Mouse (Mus musculus) adipose tissue, adult 10 weeks (tissue): ENCODE data around the gene Trappc3. TPM values are rescaled to one million over a fixed set of nuclear protein-coding genes. Genes with fewer than 3 reads are reported as not detected.

ENCODE experiments used
- polyA plus RNA-seq: library from polyadenylated mRNA; stranded (reverse); fragments of 350-450 nt; fragmentation: Illumina TruSeq; extraction: RNeasy Lipid Tissue Mini Kit (QIAGEN cat#74804); gene quantifications from one replicate; pipeline ENCODE4 v1.2.3, GENCODE M21; 2014; ENCODE audit warnings: low read depth, low replicate concordance

Gene Trappc3
- 92.2 TPM for polyA plus RNA-seq

DNA sequence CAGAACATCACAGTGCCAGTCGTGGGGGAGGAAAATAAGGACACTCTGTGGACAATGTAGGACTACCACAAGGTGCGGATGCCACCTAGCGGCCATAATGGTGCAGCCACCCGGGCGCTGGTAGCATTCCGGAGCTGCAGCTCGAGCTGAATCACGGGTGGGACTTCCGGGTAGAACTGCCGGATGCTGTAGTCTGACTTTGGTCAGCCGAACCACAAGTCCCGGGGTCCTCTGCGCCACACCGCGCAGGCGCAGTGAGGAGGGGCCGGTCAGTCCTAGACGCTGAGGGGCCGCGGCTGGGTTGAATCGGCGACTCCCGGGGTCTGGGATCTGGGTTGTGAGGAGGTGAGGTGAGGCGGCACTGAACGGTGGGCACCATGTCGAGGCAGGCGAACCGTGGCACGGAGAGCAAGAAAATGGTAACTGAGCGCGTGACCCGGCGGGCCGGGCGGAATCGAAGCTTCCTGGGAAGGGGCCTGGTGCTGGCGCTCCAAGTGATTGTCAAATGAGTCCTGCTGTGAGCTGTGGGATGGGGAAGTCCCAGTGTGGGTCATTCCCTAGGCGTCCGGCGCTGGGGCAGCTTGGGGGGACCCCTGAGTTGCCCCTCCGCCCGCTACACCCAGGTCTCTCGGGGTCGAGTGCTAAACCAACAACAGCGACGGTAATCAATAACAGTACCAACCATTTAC, at the start of gene Trappc3:
Gene Trappc3, plus strand, starts transcription at position 207 of the 689 bp plus-strand sequence.

DNA sequence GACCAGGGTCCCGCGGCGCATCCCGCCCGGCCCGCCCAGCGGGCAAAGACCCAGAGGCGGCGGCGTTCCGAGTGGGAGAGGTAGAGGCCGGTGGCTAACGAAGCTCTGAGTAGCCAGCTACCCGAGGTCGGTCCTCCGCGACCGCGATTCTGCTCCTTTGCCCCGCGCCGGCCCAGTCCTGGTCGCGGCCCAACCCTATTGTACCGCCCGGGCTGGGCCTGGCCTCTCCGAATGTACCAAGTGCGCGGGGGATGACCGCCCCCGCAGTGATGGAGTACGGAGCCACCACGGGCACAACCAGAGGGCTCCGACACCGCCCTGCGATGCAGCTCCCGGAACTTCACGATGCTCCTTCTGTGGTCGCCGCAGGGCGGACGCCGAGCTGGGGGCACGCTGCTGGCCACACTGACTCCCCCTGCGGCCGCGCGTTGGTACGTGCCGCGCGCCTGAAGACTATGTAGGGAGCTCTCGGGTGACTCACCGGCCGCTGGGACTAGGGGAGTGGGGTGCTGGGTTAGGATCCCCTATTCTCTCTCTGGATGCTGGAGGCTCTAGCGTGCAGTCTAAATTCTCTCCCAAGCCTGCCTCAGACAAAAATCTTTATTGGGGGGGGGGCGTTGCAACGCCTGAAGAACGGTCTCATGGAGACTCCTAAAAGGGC, 5.9 kb upstream of the Trappc3 start, which contains the start of gene Map7d1:
Gene Map7d1, minus strand, starts transcription at position 213 of the 661 bp plus-strand sequence.

DNA sequence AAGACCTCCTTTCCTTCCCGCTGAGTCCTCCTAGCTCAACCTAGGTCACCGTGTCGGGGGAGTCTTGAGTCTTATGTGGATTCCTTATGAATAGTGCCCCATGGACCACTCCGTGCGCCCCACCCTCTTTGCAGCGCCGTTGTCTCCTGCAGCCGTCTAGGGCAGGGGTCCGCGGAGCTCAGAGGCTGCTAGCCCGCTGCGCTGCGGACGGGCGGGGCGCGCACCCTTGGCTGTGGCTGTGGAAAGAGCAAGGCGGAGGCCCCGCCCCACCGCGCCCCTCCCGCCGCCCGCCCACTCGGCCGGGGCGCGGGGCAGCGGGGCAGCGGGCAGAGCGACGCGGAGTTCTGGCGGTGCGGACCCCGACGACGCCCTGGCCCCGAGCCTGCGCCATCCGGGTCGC, 24.4 kb downstream of the Trappc3 start, which contains the start of gene Col8a2:
Gene Col8a2, plus strand, starts transcription at position 302 of the 400 bp plus-strand sequence.

DNA sequence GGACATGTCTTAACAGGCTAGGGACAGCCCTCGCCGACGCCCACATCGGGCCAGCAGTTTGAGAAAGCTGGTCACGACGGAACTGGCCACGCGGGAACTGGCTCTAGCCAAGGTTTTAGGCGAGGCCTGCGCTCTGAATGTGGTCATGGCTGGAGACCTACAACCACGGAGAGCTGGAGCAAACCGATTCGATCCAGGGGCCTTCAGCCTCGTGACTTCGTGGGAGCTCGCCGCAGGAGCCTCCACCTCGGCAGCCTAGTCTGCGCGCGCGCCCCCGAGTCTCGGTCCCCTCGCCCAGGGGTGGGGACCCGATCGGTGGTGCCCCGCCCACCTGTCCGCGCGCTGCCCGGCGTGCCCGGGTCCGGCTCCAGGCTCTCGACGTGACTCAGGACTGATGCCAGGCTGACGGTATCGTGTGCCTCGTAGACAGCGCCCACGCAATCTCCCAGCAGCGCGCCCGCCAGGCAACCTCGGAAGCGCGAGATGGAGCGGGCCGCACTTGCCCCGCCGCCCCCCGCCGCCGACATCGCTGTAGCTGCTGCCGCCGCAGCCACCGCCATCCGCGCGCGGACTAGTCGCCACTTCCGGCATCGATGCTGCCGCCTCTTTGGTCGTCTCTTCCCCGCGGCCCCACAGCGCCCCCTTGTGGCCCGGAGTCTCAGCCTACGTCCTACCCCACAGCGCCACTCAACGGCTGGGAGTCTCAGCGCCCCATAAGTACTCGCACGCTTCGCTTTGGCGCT, 59.2 kb downstream of the Trappc3 start, which contains the start of gene Adprhl2:
Gene Adprhl2, minus strand, starts transcription at position 593 of the 743 bp plus-strand sequence.

DNA sequence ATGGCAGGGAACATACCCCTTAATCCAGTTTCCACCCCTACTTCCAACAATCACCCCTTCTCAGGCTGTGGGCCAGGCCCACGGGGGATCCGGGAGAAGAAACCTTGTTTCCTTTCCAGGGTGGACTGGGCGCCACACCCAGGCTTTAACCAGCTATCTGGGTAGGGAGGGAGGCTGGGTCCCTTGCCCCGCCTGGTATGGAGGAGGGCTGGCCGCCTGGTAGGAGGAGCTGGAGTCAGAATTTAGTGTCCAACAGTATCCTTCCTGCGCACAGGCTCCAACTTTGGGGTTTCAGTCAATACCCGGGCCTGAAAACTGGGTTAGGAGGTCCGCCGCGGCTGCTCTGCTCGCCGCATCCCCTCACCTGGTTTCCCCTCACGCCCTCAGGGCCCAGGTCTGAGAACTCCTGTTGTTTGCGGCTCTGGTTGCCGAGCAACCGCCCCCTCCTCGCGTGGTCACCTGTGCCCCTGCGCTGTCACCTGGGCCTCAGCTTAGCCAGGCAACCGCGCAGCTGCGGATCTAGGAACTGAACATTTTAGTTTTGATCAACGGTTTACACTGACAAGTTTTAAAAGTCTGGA, 63.2 kb downstream of the Trappc3 start, which contains the start of gene Tekt2:
Gene Tekt2, minus strand, starts transcription at position 408 of the 581 bp plus-strand sequence.

Other genes starting within 250 kb of the Trappc3 start
- gene Csf3r, start 237.8 kb upstream of the Trappc3 start, polyA plus RNA-seq, result 2.0 TPM
- 64.2 TPM for gene Mrps15, start 215.4 kb upstream of the Trappc3 start, polyA plus RNA-seq
- gene Oscp1, start 203.8 kb upstream of the Trappc3 start, polyA plus RNA-seq, result 19.4 TPM
- 20.4 TPM for gene Lsm10, start 165.7 kb upstream of the Trappc3 start, polyA plus RNA-seq
- gene Stk40, start 158.4 kb upstream of the Trappc3 start, polyA plus RNA-seq, result 32.8 TPM
- gene Eva1b, start 114.6 kb upstream of the Trappc3 start, polyA plus RNA-seq, result 19.5 TPM
- gene Sh3d21, start 98.8 kb upstream of the Trappc3 start, polyA plus RNA-seq, result 20.0 TPM
- gene Thrap3, start 59.6 kb upstream of the Trappc3 start, polyA plus RNA-seq, result 120 TPM
- gene Map7d1, start 6.0 kb upstream of the Trappc3 start, polyA plus RNA-seq, result 46.6 TPM
- gene Col8a2, start 24.5 kb downstream of the Trappc3 start, polyA plus RNA-seq, result 11.6 TPM
- gene Adprhl2, start 59.4 kb downstream of the Trappc3 start, polyA plus RNA-seq, result 28.4 TPM
- gene Tekt2, start 63.4 kb downstream of the Trappc3 start, polyA plus RNA-seq, result 10.0 TPM
- gene Ago3, start 167.2 kb downstream of the Trappc3 start, polyA plus RNA-seq, result 4.3 TPM
- 20.1 TPM for gene Ago1, start 206.3 kb downstream of the Trappc3 start, polyA plus RNA-seq